Mouse (Mus musculus) testis, postnatal 10 days (tissue): ENCODE measurements around the gene Etfb.
"Not testable (repeated sequence)": the region's sequence is repeated elsewhere in the genome, so short reads cannot be mapped to it uniquely, and the experiment has no call there.

Source experiments
- DNase-seq: peaks from one replicate; pipeline ENCODE4 v3.0.0; 2021; ENCODE audit warnings: low spot score

The Etfb gene

GRCm38 (mm10) chr7:43443917-43444293, at the start of gene Etfb, which contains the start of gene Gm45233:
TSS of gene Etfb (plus strand) at chr7:43444083.
TSS of gene Gm45233 (plus strand) at chr7:43444128.
- peak; percentile 93 for DNase-seq

DNA sequence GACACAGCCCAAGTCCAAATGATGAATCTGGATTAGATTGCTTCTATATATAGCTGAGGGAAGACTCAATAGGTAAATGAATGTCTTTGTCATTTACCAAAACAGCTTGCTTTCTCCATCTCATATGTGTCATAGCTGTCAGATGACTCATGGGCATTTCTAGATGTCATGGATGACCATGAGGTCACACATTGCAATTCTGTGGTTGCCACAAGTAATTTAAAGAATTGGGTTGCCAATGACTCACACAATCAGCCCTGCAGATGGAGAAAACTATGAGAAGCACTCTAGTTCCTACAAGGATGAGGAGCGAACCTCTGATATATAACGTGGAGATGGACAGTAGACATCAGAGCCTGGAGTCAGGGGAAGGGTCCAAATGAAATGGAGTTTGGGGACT, 44.4 kb upstream of the Etfb start:
- no peak for DNase-seq

- no peak for DNase-seq
Observed at GRCm38 (mm10) chr7:43402718-43403117, 41.2 kb upstream of the Etfb start.

DNA sequence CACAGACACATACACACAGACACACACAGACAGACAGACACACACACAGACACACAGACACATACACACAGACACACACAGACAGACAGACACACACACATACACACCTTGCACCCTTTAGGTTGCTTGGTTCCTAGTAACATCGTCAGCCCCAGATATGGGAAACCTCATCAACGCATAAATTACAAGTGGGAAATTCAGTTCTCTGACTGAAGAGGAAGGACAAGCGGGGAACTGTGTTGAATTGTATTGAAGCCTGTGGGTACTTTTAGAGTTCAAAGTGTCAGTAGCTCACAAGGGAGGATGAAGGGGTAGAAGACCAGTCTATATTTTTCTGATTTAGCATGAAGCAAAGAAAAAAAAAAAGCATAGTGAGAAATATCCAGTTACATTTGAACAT, 36.3 kb upstream of the Etfb start:
- no peak for DNase-seq

DNA sequence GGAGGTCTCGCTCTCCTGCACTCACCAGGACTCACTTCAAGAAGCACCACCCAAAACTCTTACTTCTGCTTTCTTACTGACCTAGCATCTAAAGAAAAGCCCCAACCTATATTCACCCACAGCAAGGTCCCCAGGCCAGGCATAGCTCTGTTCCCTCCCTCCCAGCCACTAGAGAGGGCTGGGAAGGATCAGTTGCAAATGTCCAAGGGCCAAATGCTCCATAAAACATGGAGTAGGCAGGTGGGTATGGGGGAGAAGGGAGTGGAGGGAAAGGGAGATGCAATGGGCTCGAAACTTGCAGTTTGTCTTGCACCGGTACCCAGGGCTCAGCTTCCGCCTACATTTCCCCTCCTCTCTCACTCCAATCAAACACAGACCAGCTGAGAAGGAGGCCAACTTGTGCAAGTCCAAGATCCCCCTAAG, 35.7 kb upstream of the Etfb start, which contains the start of gene Siglecg:
Gene Siglecg, plus strand, starts transcription at position 74 of the 423 bp plus-strand sequence.
- no peak for DNase-seq

DNA sequence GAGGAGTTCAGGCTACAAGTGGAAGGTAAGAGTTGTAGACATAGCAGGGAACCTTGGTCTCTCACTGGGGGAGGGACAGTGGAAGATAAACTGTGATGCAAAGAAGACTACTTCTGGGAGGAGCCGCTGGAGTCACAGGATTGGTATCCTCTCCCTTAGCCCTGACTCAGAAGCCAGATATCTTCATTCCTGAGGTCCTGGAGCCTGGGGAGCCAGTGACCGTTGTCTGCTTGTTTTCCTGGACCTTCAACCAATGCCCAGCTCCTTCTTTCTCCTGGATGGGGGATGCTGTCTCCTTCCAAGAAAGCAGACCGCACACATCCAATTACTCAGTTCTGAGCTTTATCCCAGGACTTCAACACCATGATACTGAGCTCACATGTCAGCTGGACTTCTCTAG, 34.8 kb upstream of the Etfb start:
- DNase-seq, result no peak

GRCm38 (mm10) chr7:43411724-43412123, 32.2 kb upstream of the Etfb start:
- DNase-seq, result not testable (repeated sequence)

- DNase-seq, result no peak
Observed at GRCm38 (mm10) chr7:43417298-43417697, 26.6 kb upstream of the Etfb start.

- DNase-seq, result peak; percentile 93
Observed at GRCm38 (mm10) chr7:43422995-43423617, 20.8 kb upstream of the Etfb start.

DNA sequence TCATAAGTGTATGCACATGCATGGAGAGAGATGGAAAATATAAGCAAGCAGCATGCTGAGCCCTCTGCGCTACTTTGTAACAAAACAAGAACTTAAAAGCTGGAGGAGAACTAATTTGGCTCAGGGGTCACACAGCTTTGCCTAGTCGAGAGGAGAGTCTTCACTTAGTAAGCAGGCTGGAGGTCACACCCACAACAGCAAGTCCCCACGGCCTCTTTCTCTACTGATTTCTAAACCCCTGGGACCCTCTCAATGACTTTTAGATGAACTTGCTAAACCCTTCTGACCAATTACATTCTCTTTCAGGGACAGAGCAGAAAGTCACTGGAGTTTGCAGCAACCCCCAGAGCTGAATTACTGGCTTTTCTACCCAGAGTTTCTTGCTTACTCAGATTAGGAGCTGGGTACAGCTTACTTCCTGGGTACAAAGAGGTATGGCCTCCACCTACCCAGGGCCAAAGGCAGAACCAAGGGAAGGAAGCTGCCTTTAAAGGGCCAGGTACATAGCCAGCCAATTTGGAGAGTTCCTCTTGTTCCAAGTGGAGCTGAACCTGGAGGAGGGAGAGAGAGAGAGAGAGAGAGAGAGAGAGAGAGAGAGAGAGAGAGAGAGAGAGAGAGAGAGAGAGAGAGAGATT, 19.8 kb upstream of the Etfb start:
- no peak for DNase-seq

DNA sequence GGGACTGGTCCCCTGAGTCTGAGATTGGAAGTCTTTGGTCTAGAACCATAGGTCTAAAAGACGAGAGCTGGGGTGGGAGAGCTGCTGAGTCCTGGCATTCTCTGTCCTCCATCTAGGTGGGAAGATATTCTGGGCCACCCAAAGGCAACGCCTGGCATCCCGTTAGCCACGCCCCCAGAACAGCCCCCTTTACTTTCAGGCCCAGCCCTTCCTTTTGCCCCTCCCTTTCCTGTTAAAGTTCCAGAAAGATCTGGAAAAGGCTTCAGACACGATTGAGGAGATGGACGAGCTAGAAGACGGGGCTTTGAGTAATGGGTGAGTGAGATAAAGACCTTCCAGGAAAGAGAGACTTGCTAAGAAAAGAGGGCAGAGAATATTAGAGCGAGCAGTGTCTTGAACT, 16.5 kb upstream of the Etfb start, which contains the start of gene Lim2:
Gene Lim2, plus strand, starts transcription at position 265 of the 400 bp plus-strand sequence.
- DNase-seq, result no peak

- DNase-seq, result no peak
Observed at GRCm38 (mm10) chr7:43429500-43429899, 14.4 kb upstream of the Etfb start.

GRCm38 (mm10) chr7:43432891-43433290, 11.0 kb upstream of the Etfb start:
- DNase-seq, result no peak

GRCm38 (mm10) chr7:43434676-43435075, 9.2 kb upstream of the Etfb start:
- DNase-seq, result no peak

- DNase-seq, result no peak
Observed at GRCm38 (mm10) chr7:43436341-43437255, 7.3 kb upstream of the Etfb start, which contains the start of gene Nkg7. TSS of gene Nkg7 (plus strand) at chr7:43437073.

GRCm38 (mm10) chr7:43438611-43439010, 5.3 kb upstream of the Etfb start:
- no peak for DNase-seq

GRCm38 (mm10) chr7:43440482-43440881, 3.4 kb upstream of the Etfb start, which contains the start of gene Cldnd2:
TSS of gene Cldnd2 (plus strand) at chr7:43440782.
- no peak for DNase-seq

DNA sequence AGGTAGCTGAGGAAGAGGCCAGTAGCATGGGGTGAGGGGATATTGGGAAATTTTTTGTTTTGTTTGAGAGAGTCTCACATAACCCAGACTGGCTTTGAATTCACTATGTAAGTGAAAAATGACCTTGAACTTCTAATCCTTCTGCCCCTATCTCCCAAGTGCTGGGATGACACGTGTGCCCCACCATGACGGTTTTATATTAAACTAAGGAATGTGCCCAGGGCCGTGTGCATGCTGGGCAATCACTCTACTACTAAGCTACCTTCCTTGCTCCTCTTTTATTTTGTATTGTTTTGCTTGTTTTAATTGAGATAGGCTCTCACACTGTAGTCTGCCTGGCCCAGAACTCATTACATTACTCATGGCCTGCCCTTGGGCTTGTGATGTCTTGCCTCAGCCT, 2.8 kb upstream of the Etfb start:
- DNase-seq, result no peak

DNA sequence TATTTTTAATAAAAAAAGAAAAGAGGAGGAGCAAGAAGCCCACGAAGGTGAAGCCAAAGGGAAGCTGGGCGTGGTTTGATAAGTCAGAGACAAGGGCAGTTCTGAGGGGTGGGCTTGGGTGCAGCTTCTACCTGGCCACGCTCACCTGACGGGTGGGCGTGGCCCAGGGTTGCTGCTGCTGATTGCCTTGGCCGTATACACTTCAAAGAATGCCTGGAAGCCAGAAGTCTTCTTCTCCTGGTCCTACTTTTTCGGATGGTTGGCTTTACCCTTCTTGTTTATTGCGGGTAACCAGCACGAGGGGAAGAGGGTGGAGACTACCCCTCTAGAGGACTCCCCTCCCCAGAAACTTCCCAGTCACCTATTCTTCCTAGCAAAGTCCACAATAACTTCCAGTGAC, 1.2 kb upstream of the Etfb start:
- no peak for DNase-seq

- peak; percentile 86 for DNase-seq
Observed at GRCm38 (mm10) chr7:43443126-43443916, 562 bp upstream of the Etfb start.

GRCm38 (mm10) chr7:43447801-43448200, 3.9 kb downstream of the Etfb start:
- no peak for DNase-seq

DNA sequence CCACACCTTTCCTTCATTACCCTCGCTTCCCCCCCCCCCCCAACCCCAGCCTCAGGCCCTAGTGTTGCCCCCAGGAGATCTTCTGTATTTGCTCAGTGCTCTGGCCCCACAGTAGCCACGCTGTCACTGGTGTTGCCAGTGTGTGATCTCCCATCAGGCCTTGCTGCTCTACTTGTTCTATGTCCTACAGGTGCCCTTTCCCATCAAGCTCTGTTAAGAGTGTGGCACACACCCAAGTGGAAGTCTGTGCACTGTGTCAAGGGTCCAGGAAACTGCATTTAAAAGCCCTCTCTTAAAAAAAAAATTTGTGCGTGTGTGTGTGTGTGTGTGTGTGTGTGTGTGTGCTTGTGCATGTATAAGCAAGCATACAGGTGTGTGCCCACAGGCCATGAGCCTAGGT, 4.4 kb downstream of the Etfb start:
- DNase-seq, result no peak
